Mouse (Mus musculus): Measurements from ENCODE around the gene Il1f9.

- TF ChIP-seq CTCF (IDR thresholded peaks at IDR 0.05; ENCODE audit: extremely low read depth, insufficient read depth, insufficient read length, insufficient replicate concordance) (no peak), POLR2A (IDR thresholded peaks at IDR 0.05; ENCODE audit: low read depth, low read length) (no peak)
Observed at GRCm38 (mm10) chr2:24187585-24187984, 1.3 kb downstream of the Il1f9 start.

Measured in spleen, adult 2 months (tissue).